Mouse (Mus musculus): ENCODE measurements around the gene Sympk. TPM values are rescaled to one million over a fixed set of nuclear protein-coding genes. Genes with fewer than 3 reads are reported as not detected.

Sympk gene
- total and polyA plus RNA-seq, 3 experiments: 43.7 to 141 (median 111) TPM

GRCm38 (mm10) chr7:19084921-19085473, 60.8 kb downstream of the Sympk start:
- peaks cover 85% of the 10 kb centered on the region for H3K27me3 ChIP-seq (replicated peaks)
- H3K4me3 ChIP-seq (replicated peaks in 1 of 3; ENCODE audit: low read depth in 2 of 3, low read length in 2 of 3, poor library complexity in 1 of 3): no peak overlapping the region

GRCm38 (mm10) chr7:19085495-19085894, 61.3 kb downstream of the Sympk start:
- H3K9ac ChIP-seq (ENCODE audit: insufficient read depth, low read depth): no peak overlapping the region

More at GRCm38 (mm10) chr7:19084921-19085473, 60.8 kb downstream of the Sympk start:
- Histone ChIP-seq H3K4me1 (ENCODE audit: control insufficient read depth in 1 of 2, insufficient read depth in 2 of 2) (peaks cover 20 to 56% of the 10 kb centered on the region in 2 experiments), H3K79me2 (replicated peaks; ENCODE audit: control insufficient read depth, extremely low read depth, insufficient read depth, poor library complexity, severe bottlenecking) (no peaks in the 10 kb centered on the region), H3K4me2 (ENCODE audit: insufficient read depth, low read depth, poor library complexity, severe bottlenecking) (no peak overlapping the region), H3K9ac (ENCODE audit: insufficient read depth, low read depth) (no peak overlapping the region), H3K9me3 (replicated peaks; ENCODE audit: low read length) (no peaks in the 10 kb centered on the region), H3K36me3 (replicated peaks in 1 of 2; ENCODE audit: control insufficient read depth in 1 of 2, insufficient read depth in 1 of 2, low read length in 1 of 2) (no peaks in the 10 kb centered on the region), H3K27ac (ENCODE audit: insufficient read depth, low read depth) (no peak overlapping the region)
- no peak for DNase-seq (ENCODE audit: extremely low read depth)
- in situ Hi-C loops (cut with MboI; ENCODE audit: low pct_ligation_motif_present, low pct_unique_long_range_greater_than_20kb, low sequenced_read_pairs): no loop called here
- dilution Hi-C loops (cut with MboI; ENCODE audit: extremely low pct_ligation_motif_present, extremely low pct_unique_long_range_greater_than_20kb, low sequenced_read_pairs): no loop called here
- no peak for TF ChIP-seq ZKSCAN1 (IDR thresholded peaks at IDR 0.05; ENCODE audit: borderline replicate concordance, low read depth, low read length)

GRCm38 (mm10) chr7:19086042-19086441, 61.9 kb downstream of the Sympk start:
- Histone ChIP-seq H3K4me1 (ENCODE audit: control insufficient read depth in 1 of 2, insufficient read depth in 2 of 2) (peaks cover 20 to 53% of the 10 kb centered on the region in 2 experiments), H3K4me3 (replicated peaks in 1 of 3; ENCODE audit: low read depth in 2 of 3, low read length in 2 of 3, poor library complexity in 1 of 3) (no peak overlapping the region)
- dilution Hi-C loops (cut with MboI; ENCODE audit: extremely low pct_ligation_motif_present, extremely low pct_unique_long_range_greater_than_20kb, low sequenced_read_pairs): no loop called here

More at GRCm38 (mm10) chr7:19085495-19085894, 61.3 kb downstream of the Sympk start:
- Histone ChIP-seq H3K4me1 (ENCODE audit: control insufficient read depth in 1 of 2, insufficient read depth in 2 of 2) (peaks cover 20 to 55% of the 10 kb centered on the region in 2 experiments), H3K36me3 (replicated peaks in 1 of 2; ENCODE audit: control insufficient read depth in 1 of 2, insufficient read depth in 1 of 2, low read length in 1 of 2) (no peaks in the 10 kb centered on the region), H3K9me3 (replicated peaks; ENCODE audit: low read length) (no peaks in the 10 kb centered on the region), H3K27ac (ENCODE audit: insufficient read depth, low read depth) (no peak overlapping the region), H3K4me3 (replicated peaks in 1 of 3; ENCODE audit: low read depth in 2 of 3, low read length in 2 of 3, poor library complexity in 1 of 3) (no peak overlapping the region), H3K4me2 (ENCODE audit: insufficient read depth, low read depth, poor library complexity, severe bottlenecking) (peak overlapping the region; percentile 79), H3K79me2 (replicated peaks; ENCODE audit: control insufficient read depth, extremely low read depth, insufficient read depth, poor library complexity, severe bottlenecking) (no peaks in the 10 kb centered on the region), H3K27me3 (replicated peaks) (peaks cover 85% of the 10 kb centered on the region)
- no peak for DNase-seq (ENCODE audit: extremely low read depth)
- dilution Hi-C loops (cut with MboI; ENCODE audit: extremely low pct_ligation_motif_present, extremely low pct_unique_long_range_greater_than_20kb, low sequenced_read_pairs) (no loop called here), in situ Hi-C loops (cut with MboI; ENCODE audit: low pct_ligation_motif_present, low pct_unique_long_range_greater_than_20kb, low sequenced_read_pairs) (no loop called here)
- no peak for TF ChIP-seq SIN3A (IDR thresholded peaks at IDR 0.05; ENCODE audit: low read length)
- no peak for TF ChIP-seq BHLHE40 (IDR thresholded peaks at IDR 0.05; ENCODE audit: low read depth, low read length)
- no peak for TF ChIP-seq POLR2AphosphoS2 (IDR thresholded peaks at IDR 0.05; ENCODE audit: low read depth, low read length)
- TF ChIP-seq MAX (IDR thresholded peaks at IDR 0.05; ENCODE audit: low read length): no peak
- no peak for TF ChIP-seq USF1 (IDR thresholded peaks at IDR 0.05; ENCODE audit: low read depth, low read length)
- TF ChIP-seq HCFC1 (IDR thresholded peaks at IDR 0.05; ENCODE audit: low read depth, low read length): no peak
- no peak for TF ChIP-seq ZKSCAN1 (IDR thresholded peaks at IDR 0.05; ENCODE audit: borderline replicate concordance, low read depth, low read length)
- TF ChIP-seq PAX5 (IDR thresholded peaks at IDR 0.05; ENCODE audit: low read length): no peak
- TF ChIP-seq SMC3 (IDR thresholded peaks at IDR 0.05; ENCODE audit: low read depth, low read length): no peak
- TF ChIP-seq ETS1 (conservative IDR thresholded peaks at IDR 0.05; ENCODE audit: low read depth, low read length): no peak
- no peak for TF ChIP-seq ZC3H11A (IDR thresholded peaks at IDR 0.05; ENCODE audit: low read depth, low read length)
- no peak for TF ChIP-seq CTCF (conservative IDR thresholded peaks at IDR 0.05 in 1 of 2, IDR thresholded peaks at IDR 0.05 in 1 of 2; ENCODE audit: low read depth in 2 of 2, low read length in 2 of 2)
- no peak for TF ChIP-seq ELF1 (IDR thresholded peaks at IDR 0.05; ENCODE audit: low read depth, low read length)
- no peak for TF ChIP-seq RCOR1 (conservative IDR thresholded peaks at IDR 0.05; ENCODE audit: low read depth, low read length)
- TF ChIP-seq MAZ (IDR thresholded peaks at IDR 0.05; ENCODE audit: low read depth, low read length): no peak
- no peak for TF ChIP-seq POLR2A (IDR thresholded peaks at IDR 0.05; ENCODE audit: low read depth, low read length)
- TF ChIP-seq MAFK (IDR thresholded peaks at IDR 0.05; ENCODE audit: insufficient replicate concordance, low read length): no peak
- no peak for TF ChIP-seq JUN (IDR thresholded peaks at IDR 0.05; ENCODE audit: insufficient read depth, low read depth, low read length)
- TF ChIP-seq NRF1 (IDR thresholded peaks at IDR 0.05; ENCODE audit: low read depth, low read length): no peak
- no peak for TF ChIP-seq MXI1 (IDR thresholded peaks at IDR 0.05; ENCODE audit: low read depth, low read length)

More at GRCm38 (mm10) chr7:19086042-19086441, 61.9 kb downstream of the Sympk start:
- Histone ChIP-seq H3K79me2 (replicated peaks; ENCODE audit: control insufficient read depth, extremely low read depth, insufficient read depth, poor library complexity, severe bottlenecking) (no peaks in the 10 kb centered on the region), H3K4me2 (ENCODE audit: insufficient read depth, low read depth, poor library complexity, severe bottlenecking) (peak overlapping the region; percentile 79), H3K36me3 (replicated peaks in 1 of 2; ENCODE audit: control insufficient read depth in 1 of 2, insufficient read depth in 1 of 2, low read length in 1 of 2) (no peaks in the 10 kb centered on the region), H3K9ac (ENCODE audit: insufficient read depth, low read depth) (no peak overlapping the region), H3K27me3 (replicated peaks) (peaks cover 85% of the 10 kb centered on the region), H3K9me3 (replicated peaks; ENCODE audit: low read length) (no peaks in the 10 kb centered on the region), H3K27ac (ENCODE audit: insufficient read depth, low read depth) (no peak overlapping the region)
- peak; percentile 82 for DNase-seq (ENCODE audit: extremely low read depth)
- TF ChIP-seq JUN (IDR thresholded peaks at IDR 0.05; ENCODE audit: insufficient read depth, low read depth, low read length): no peak
- TF ChIP-seq SIN3A (IDR thresholded peaks at IDR 0.05; ENCODE audit: low read length): no peak
- TF ChIP-seq ETS1 (conservative IDR thresholded peaks at IDR 0.05; ENCODE audit: low read depth, low read length): no peak
- no peak for TF ChIP-seq TBP (conservative IDR thresholded peaks at IDR 0.05; ENCODE audit: low read depth, low read length)
- no peak for TF ChIP-seq HCFC1 (IDR thresholded peaks at IDR 0.05; ENCODE audit: low read depth, low read length)
- no peak for TF ChIP-seq MEF2A (IDR thresholded peaks at IDR 0.05; ENCODE audit: borderline replicate concordance, low read depth, low read length)
- TF ChIP-seq JUND (conservative IDR thresholded peaks at IDR 0.05; ENCODE audit: low read depth, low read length): no peak
- TF ChIP-seq ZC3H11A (IDR thresholded peaks at IDR 0.05; ENCODE audit: low read depth, low read length): no peak
- peak; percentile 42; the same call in 1 of the 2 replicates for TF ChIP-seq IRF4 (IDR thresholded peaks at IDR 0.05; ENCODE audit: low read depth, low read length)
- no peak for TF ChIP-seq NRF1 (IDR thresholded peaks at IDR 0.05; ENCODE audit: low read depth, low read length)
- no peak for TF ChIP-seq POLR2A (IDR thresholded peaks at IDR 0.05; ENCODE audit: low read depth, low read length)
- TF ChIP-seq MXI1 (IDR thresholded peaks at IDR 0.05; ENCODE audit: low read depth, low read length): no peak
- TF ChIP-seq RAD21 (IDR thresholded peaks at IDR 0.05; ENCODE audit: low read depth, low read length): no peak
- TF ChIP-seq MAZ (IDR thresholded peaks at IDR 0.05; ENCODE audit: low read depth, low read length): no peak
- peak; percentile 93 for TF ChIP-seq BHLHE40 (IDR thresholded peaks at IDR 0.05; ENCODE audit: low read depth, low read length)
- TF ChIP-seq GABPA (IDR thresholded peaks at IDR 0.05; ENCODE audit: insufficient replicate concordance, low read depth, low read length): no peak
- in situ Hi-C loops (cut with MboI; ENCODE audit: low pct_ligation_motif_present, low pct_unique_long_range_greater_than_20kb, low sequenced_read_pairs): no loop called here

Measured in CH12.LX (cell line).